8 mouse cellular contexts compared by ENCODE assay signal in the genomic region with DNA sequence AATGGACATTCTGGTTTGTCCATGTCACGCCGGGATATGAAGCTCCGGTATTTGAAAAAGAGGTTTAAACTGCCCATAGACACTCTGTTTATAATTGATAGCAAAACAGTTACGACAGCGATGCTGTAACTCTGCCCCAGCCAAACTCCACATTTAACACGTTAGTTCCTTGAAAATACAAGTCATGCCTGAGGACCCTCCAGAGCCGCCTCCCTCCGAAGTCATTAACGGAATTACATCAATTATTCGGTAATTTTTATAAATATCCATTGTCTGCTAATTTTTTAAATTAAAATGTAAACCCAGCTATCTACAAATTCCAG. TPM values are rescaled to one million over a fixed set of nuclear protein-coding genes. Genes with fewer than 3 reads are reported as not detected.
DNase-seq lines count a peak whose midpoint lies in the region; ATAC-seq and TF ChIP-seq lines count a peak whose summit lies in the region.

No protein-coding gene starts in this region.

- TF ChIP-seq EP300 in liver, embryonic 14.5 days (IDR thresholded peaks at IDR 0.05; ENCODE audit: low read depth): no peak

- no peak for ATAC-seq in embryonic facial prominence, embryonic 13.5 days (ENCODE audit: insufficient number of reproducible peaks, insufficient read depth, low FRiP score, low TSS enrichment, low read depth)
- no peak for ATAC-seq in hindbrain, embryonic 14.5 days (ENCODE audit: low FRiP score)
- ATAC-seq in liver, embryonic 14.5 days (ENCODE audit: insufficient read depth): peak; percentile 50; the same call in 1 of the 2 replicates
- ATAC-seq in megakaryocyte-erythroid progenitor cell, adult 5-6 weeks (replicated peaks; ENCODE audit: low FRiP score, low TSS enrichment, poor library complexity, severe bottlenecking): no peak; the same call in 1 of the 2 replicates

- no peaks in the 10 kb centered on the region for H3K9me3 ChIP-seq in embryonic facial prominence, embryonic 13.5 days
- H3K9me3 ChIP-seq in hindbrain, embryonic 14.5 days (ENCODE audit: control insufficient read depth, low read length): no peaks in the 10 kb centered on the region
- H3K9me3 ChIP-seq in liver, embryonic 14.5 days (ENCODE audit: control insufficient read depth, low read length): no peaks in the 10 kb centered on the region

- WGBS in embryonic facial prominence, embryonic 13.5 days: under 1% methylated on average over 10 of the region's 10 CpGs
- under 1% methylated on average over 10 of the region's 10 CpGs for WGBS in hindbrain, embryonic 14.5 days
- under 1% methylated on average over 10 of the region's 10 CpGs for WGBS in liver, embryonic 14.5 days (ENCODE audit: insufficient replicate concordance)

- peak; percentile 39 for DNase-seq in thymus, postnatal 14 days
- DNase-seq in thymus, adult 18-20 months: no peak
- DNase-seq in hindbrain, embryonic 14.5 days (ENCODE audit: low spot score): peak; percentile 66
- no peak for DNase-seq in liver, embryonic 14.5 days (ENCODE audit: low read depth in 3 of 3, low spot score in 3 of 3)
- peak; percentile 20 for DNase-seq in retina, adult 2 months (ENCODE audit: low read depth, low spot score)
- DNase-seq in cerebellum, adult 11 months: no peak

- H3K4me1 ChIP-seq in embryonic facial prominence, embryonic 13.5 days: peaks cover 41% of the 10 kb centered on the region
- peaks cover 20% of the 10 kb centered on the region for H3K4me1 ChIP-seq in hindbrain, embryonic 14.5 days (replicated peaks; ENCODE audit: control insufficient read depth, insufficient read depth, low read length)
- peaks cover 10 to 30% of the 10 kb centered on the region in 2 experiments; a peak in 3 of 4 replicates for H3K4me1 ChIP-seq in liver, embryonic 14.5 days (replicated peaks; ENCODE audit: control insufficient read depth in 2 of 2, insufficient read depth in 2 of 2, low read length in 1 of 2)

- TF ChIP-seq CTCF in liver, embryonic 14.5 days (IDR thresholded peaks at IDR 0.05; ENCODE audit: low read depth): no peak

- H3K4me2 ChIP-seq in embryonic facial prominence, embryonic 13.5 days: peak overlapping the region; percentile 83
- peak overlapping the region; percentile 66 for H3K4me2 ChIP-seq in hindbrain, embryonic 14.5 days (replicated peaks)
- H3K4me2 ChIP-seq in liver, embryonic 14.5 days (ENCODE audit: low read depth): peak overlapping the region; percentile 68

- no peaks in the 10 kb centered on the region for H3K36me3 ChIP-seq in embryonic facial prominence, embryonic 13.5 days
- H3K36me3 ChIP-seq in hindbrain, embryonic 14.5 days (replicated peaks; ENCODE audit: control insufficient read depth, insufficient read depth): no peaks in the 10 kb centered on the region
- no peaks in the 10 kb centered on the region for H3K36me3 ChIP-seq in liver, embryonic 14.5 days (replicated peaks; ENCODE audit: control insufficient read depth, insufficient read depth, low read depth)

- H3K27ac ChIP-seq in embryonic facial prominence, embryonic 13.5 days: peak overlapping the region; percentile 88; the same call in 1 of the 2 replicates
- peak overlapping the region; percentile 83 for H3K27ac ChIP-seq in hindbrain, embryonic 14.5 days
- no peak overlapping the region for H3K27ac ChIP-seq in liver, embryonic 14.5 days

- peaks cover 8% of the 10 kb centered on the region; the same call in 1 of the 2 replicates for H3K27me3 ChIP-seq in embryonic facial prominence, embryonic 13.5 days
- no peaks in the 10 kb centered on the region for H3K27me3 ChIP-seq in hindbrain, embryonic 14.5 days (ENCODE audit: control insufficient read depth, insufficient read depth, low read length)
- no peaks in the 10 kb centered on the region for H3K27me3 ChIP-seq in liver, embryonic 14.5 days (ENCODE audit: control insufficient read depth, insufficient read depth, low read length)

- peak overlapping the region; percentile 85 for H3K4me3 ChIP-seq in embryonic facial prominence, embryonic 13.5 days
- peak overlapping the region; percentile 72 for H3K4me3 ChIP-seq in hindbrain, embryonic 14.5 days (replicated peaks; ENCODE audit: low read length)
- H3K4me3 ChIP-seq in liver, embryonic 14.5 days (ENCODE audit: insufficient read depth in 1 of 2, low read depth in 2 of 2, low read length in 2 of 2): peak overlapping the region; percentile 68 to 89

- peak overlapping the region; percentile 91 for H3K9ac ChIP-seq in embryonic facial prominence, embryonic 13.5 days
- peak overlapping the region; percentile 82 for H3K9ac ChIP-seq in hindbrain, embryonic 14.5 days
- peak overlapping the region; percentile 60 for H3K9ac ChIP-seq in liver, embryonic 14.5 days (replicated peaks)

RNA-seq across cellular contexts. Expression of gene Foxn3, which starts 0.6 kb away (rescaled TPM):
- polyA plus RNA-seq in embryonic facial prominence, embryonic 13.5 days (2015; fragmentation: Nextera tagmentation; extraction: Ambion mirVana): 92.8 and 111 TPM in 2 replicates
- 83.6 and 84.9 TPM in 2 replicates for polyA plus RNA-seq in hindbrain, embryonic 14.5 days (2014; fragmentation: Nextera tagmentation; extraction: Ambion mirVana)
- 2.2 and 2.7 TPM in 2 replicates for polyA plus RNA-seq in liver, embryonic 14.5 days (2012; rRNA removed)
- 13.6 and 17.2 TPM in 2 replicates for polyA plus RNA-seq in liver, embryonic 14.5 days (2014; fragmentation: Nextera tagmentation; extraction: Ambion mirVana)
- total RNA-seq in megakaryocyte-erythroid progenitor cell, adult 5-6 weeks (2014; fragmentation: Nextera tagmentation): 118 and 140 TPM in 2 replicates
- 36.9 and 47.6 TPM in 2 replicates for total RNA-seq in megakaryocyte-erythroid progenitor cell, adult 5-6 weeks (2017)

Comparison
In these comparisons a context has a peak if more than half of its experiments do, and no peak if none do; other contexts are left out.
1. DNase-seq: peak in thymus, postnatal 14 days (single experiment), hindbrain, embryonic 14.5 days (single experiment) and retina, adult 2 months (single experiment); none in thymus, adult 18-20 months (0 of 2), liver, embryonic 14.5 days (0 of 3) and cerebellum, adult 11 months (single experiment).
2. Peak in every context shown above with its lines, with median percentiles within 50 percentile points of each other: H3K4me2 ChIP-seq, H3K4me3 ChIP-seq and H3K9ac ChIP-seq.